Mouse (Mus musculus) neutrophil, adult 65 days (primary cell): ENCODE results near the gene Cep97. TPM values are rescaled to one million over a fixed set of nuclear protein-coding genes. Genes with fewer than 3 reads are reported as not detected.

Experiments
- total RNA-seq: library from RNA; stranded (reverse); gene quantifications from 2 replicates; pipeline ENCODE4 v1.2.4, GENCODE M21; 2023

Cep97 gene
- 1.7 and 2.1 TPM in 2 replicates for total RNA-seq

DNA sequence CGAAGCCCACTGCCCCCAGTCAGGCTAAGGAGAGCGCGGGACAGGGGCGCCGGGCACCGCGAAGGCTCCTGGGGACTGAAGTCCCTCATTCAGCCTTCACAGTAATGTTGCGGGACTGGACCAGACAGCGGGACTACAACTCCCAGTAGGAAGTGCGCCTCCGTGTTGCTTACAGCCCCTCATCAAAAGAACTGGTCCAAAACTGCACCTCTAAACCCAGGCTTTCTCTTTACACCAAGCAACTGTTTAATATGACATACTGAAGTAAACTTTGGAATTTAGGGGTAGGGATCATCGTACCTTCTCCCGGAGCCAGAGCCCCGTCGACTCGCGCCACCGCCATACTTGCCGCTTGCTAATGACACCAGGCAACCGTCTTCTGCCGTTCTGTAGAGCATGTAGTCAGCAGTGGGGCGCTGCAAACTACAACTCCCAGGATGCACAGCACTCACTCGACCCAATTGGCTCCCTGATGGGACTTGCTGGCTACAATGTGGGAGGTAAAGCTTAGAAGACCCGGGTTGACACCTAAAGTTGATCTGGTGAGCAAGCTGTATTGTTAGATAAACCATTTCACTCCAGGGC is at the start of gene Cep97:
Gene Cep97 (minus strand): TSS at position 403 of the 585 bp plus-strand sequence.

GRCm38 (mm10) chr16:55973431-55974255 is 39.0 kb upstream of the Cep97 start, which contains the start of gene Zbtb11:
Zbtb11 (plus strand) TSS chr16:55973883.

DNA sequence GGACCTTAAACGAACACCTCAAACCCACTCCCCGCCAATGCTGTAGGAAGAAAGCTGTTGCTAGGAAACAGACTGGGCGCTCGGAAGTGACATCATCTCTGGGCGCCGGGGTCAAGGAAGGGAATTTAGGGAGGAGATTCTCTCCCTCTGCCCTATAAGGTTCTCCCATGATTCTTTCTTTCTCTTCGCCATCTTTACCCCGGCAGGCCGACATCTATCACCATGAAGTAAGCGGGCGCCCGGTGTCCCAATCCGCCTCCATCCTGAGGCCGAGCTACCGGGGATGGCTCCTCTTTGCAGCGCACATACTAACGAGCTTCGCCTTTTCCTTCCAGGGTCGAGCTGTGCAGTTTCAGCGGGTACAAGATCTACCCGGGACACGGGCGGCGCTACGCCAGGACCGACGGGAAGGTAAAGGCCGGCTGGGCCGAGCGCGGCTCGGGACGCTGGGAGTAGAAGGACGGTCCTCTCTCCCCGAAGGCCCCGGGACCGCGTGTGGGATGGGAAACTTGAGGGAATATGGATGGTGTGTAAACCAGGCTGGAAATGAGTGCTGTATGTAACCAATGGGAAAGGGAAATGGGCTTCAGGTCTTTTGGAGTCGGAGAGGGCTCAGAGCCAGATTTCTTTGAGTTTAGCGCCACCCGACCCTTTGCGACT is 31.7 kb upstream of the Cep97 start, which contains the start of gene Rpl24:
Gene Rpl24 (plus strand): TSS at position 64 of the 660 bp plus-strand sequence.

DNA sequence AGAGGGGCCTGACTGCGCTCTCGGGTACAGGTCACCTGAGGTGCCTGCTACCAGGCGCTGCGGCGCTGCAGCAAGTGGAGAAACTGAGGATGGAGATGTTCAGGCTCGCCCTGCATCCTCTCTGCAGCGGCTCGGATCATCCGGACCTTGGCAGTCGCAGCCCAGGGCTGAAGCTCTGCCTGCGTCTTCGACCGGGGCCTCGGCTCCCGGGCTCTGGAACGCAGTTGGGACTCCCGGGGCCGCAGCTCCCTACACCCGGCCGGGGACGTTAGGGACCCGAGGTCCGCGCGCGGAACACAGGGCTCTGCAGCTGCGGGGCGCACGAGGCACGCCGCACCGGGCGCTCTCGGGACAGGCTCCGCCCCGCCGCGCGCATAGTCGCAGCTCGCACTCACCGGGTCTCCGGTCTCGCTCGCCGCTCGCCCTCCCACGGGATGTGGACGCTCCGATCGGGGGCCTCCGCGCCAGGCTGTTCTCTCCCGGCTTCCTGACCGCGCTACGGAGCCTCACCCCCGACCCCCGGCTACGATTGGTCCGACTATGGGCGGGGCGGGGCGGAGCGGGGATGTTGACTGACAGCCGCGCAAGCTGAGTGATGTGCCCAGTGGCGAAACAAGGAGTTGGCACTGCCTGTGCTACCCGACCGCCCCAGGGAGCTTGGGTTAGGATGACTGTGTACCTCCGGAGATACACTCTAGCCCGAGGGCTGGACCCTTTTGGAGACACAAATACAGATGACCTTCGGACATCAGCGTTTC is 39.6 kb downstream of the Cep97 start, which contains the start of gene Nxpe3:
Gene Nxpe3 (minus strand): TSS at position 393 of the 758 bp plus-strand sequence.

Other genes starting within 250 kb of the Cep97 start
- gene Nfkbiz, start 96.0 kb downstream of the Cep97 start, total RNA-seq, result 430 and 497 TPM in 2 replicates
- 2.2 and 2.4 TPM in 2 replicates for gene Nxpe3, start 39.6 kb downstream of the Cep97 start, total RNA-seq
- 197 and 283 TPM in 2 replicates for gene Rpl24, start 31.4 kb upstream of the Cep97 start, total RNA-seq
- gene Zbtb11, start 39.0 kb upstream of the Cep97 start, total RNA-seq, result 44.4 and 59.5 TPM in 2 replicates
- gene Pcnp, start 94.9 kb upstream of the Cep97 start, total RNA-seq, result 84.7 and 92.5 TPM in 2 replicates
- gene Trmt10c, start 103.0 kb upstream of the Cep97 start, total RNA-seq, result 7.7 and 8.0 TPM in 2 replicates
- 44.7 and 51.6 TPM in 2 replicates for gene Senp7, start 113.5 kb upstream of the Cep97 start, total RNA-seq